Mouse (Mus musculus) bone marrow macrophage, adult 2 months (primary cell): Measurements from ENCODE around the gene Spata31d1b.

Source experiments
- CTCF ChIP-seq: IDR thresholded peaks from 2 replicates; pipeline ENCODE4 v1.5.1; 2012; ENCODE audit warnings: low read depth, mild to moderate bottlenecking, low read length, moderate library complexity
- POLR2A ChIP-seq: IDR thresholded peaks from 2 replicates; pipeline ENCODE4 v1.6.1; 2012; ENCODE audit warnings: mild to moderate bottlenecking, low read depth, low read length, borderline replicate concordance

DNA sequence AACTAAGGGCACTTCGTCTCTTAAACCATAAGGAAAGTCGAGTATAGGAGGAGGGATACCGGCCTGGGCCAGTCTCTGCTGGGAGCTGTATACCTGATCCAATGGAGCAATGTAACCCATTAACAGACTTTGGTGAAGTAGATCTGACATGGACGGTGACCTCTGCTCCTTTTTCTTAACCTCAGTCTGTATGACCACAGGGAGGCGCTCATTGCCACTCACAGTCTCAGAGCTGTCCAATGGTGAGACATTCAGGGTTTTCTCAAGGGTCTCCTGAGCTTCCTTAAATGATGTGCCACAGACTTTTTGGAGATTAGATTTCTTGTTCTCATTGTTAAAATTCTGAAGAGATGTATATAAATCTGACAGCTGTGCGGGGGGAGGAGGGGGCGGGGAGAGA is 21.5 kb upstream of the Spata31d1b start:
- TF ChIP-seq CTCF, result no peak
- TF ChIP-seq POLR2A, result no peak
